Mouse (Mus musculus) C2C12 (cell line): ENCODE measurements around the gene Lcmt1. TPM values are rescaled to one million over a fixed set of nuclear protein-coding genes. Genes with fewer than 3 reads are reported as not detected.

Source experiments
- H3K27me3 ChIP-seq: one replicate; pipeline ENCODE4 v1.6.1; 2011; ENCODE audit not compliant: control insufficient read depth, insufficient read depth, insufficient read length
- H3K36me3 ChIP-seq: one replicate; pipeline ENCODE4 v1.6.1; 2011; ENCODE audit not compliant: control insufficient read depth, insufficient read depth
- H3K4me3 ChIP-seq: one replicate; pipeline ENCODE4 v1.5.1; 2011; ENCODE audit warnings: mild to moderate bottlenecking, control low read depth; ENCODE audit not compliant: poor library complexity, insufficient read depth, severe bottlenecking
- H3K79me2 ChIP-seq: one replicate; pipeline ENCODE4 v1.6.1; 2011; ENCODE audit not compliant: control insufficient read depth, insufficient read depth
- H3K79me3 ChIP-seq: one replicate; pipeline ENCODE4 v1.6.1; 2011; ENCODE audit warnings: low read depth, control low read depth
- H3ac ChIP-seq: one replicate; pipeline ENCODE3; 2011; ENCODE audit warnings: low read depth; ENCODE audit not compliant: control insufficient read depth, insufficient read length
- CEBPB ChIP-seq: IDR thresholded peaks from one replicate; pipeline ENCODE4 v1.6.1; 2011; ENCODE audit warnings: low read depth, mild to moderate bottlenecking, control low read depth, moderate library complexity
- CTCF ChIP-seq: IDR thresholded peaks from one replicate; pipeline ENCODE4 v1.5.1; 2011; ENCODE audit not compliant: control insufficient read depth, insufficient read depth, insufficient read length
- FOSL1 ChIP-seq: IDR thresholded peaks from one replicate; pipeline ENCODE4 v1.8.0; 2011; ENCODE audit warnings: mild to moderate bottlenecking, low read length; ENCODE audit not compliant: poor library complexity, insufficient read depth, severe bottlenecking
- MAX ChIP-seq: IDR thresholded peaks from one replicate; pipeline ENCODE4 v1.6.1; 2011; ENCODE audit warnings: mild to moderate bottlenecking, control low read depth
- MYOD1 ChIP-seq: IDR thresholded peaks from one replicate; pipeline ENCODE4 v1.6.1; 2011; ENCODE audit warnings: low read depth; ENCODE audit not compliant: control insufficient read depth, insufficient read length
- MYOG ChIP-seq: IDR thresholded peaks from one replicate; pipeline ENCODE4 v1.6.1; 2011; ENCODE audit not compliant: control insufficient read depth, insufficient read length; ENCODE audit errors: extremely low read depth
- USF1 ChIP-seq: IDR thresholded peaks from one replicate; pipeline ENCODE4 v1.6.1; 2011; ENCODE audit warnings: low read depth, mild to moderate bottlenecking, control low read depth, moderate library complexity
- polyA plus RNA-seq: library from polyadenylated mRNA; unstranded; fragments of >200 nt; fragmentation: generic; extraction: Trizol; gene quantifications from one replicate; pipeline ENCODE4 v1.2.1, GENCODE M21; 2012; ENCODE audit warnings: missing spikeins

Lcmt1 gene
- polyA plus RNA-seq, 1 experiment: 29.5 TPM

- H3K79me2 ChIP-seq: no peaks in the 10 kb centered on the region
- no peaks in the 10 kb centered on the region for H3K79me3 ChIP-seq
- H3K36me3 ChIP-seq: no peaks in the 10 kb centered on the region
- TF ChIP-seq USF1 (no peak), MYOG (no peak), MYOD1 (no peak), MAX (no peak), CEBPB (no peak), FOSL1 (no peak), CTCF (no peak)
- no peak overlapping the region for H3ac ChIP-seq
- H3K4me3 ChIP-seq: no peak overlapping the region
- H3K27me3 ChIP-seq: no peaks in the 10 kb centered on the region
These were observed 83.5 kb downstream of the Lcmt1 start for GRCm38 (mm10) chr7:123453066-123453465.

- Histone ChIP-seq H3K4me3 (no peak overlapping the region), H3ac (no peak overlapping the region), H3K27me3 (no peaks in the 10 kb centered on the region), H3K36me3 (no peaks in the 10 kb centered on the region), H3K79me2 (no peaks in the 10 kb centered on the region), H3K79me3 (no peaks in the 10 kb centered on the region)
- no peak for TF ChIP-seq MYOD1
- no peak for TF ChIP-seq FOSL1
- peak; percentile 89 for TF ChIP-seq CEBPB
- no peak for TF ChIP-seq CTCF
These were observed 85.5 kb downstream of the Lcmt1 start for GRCm38 (mm10) chr7:123455088-123455487.

- Histone ChIP-seq H3K36me3 (no peaks in the 10 kb centered on the region), H3K79me2 (no peaks in the 10 kb centered on the region), H3K27me3 (no peaks in the 10 kb centered on the region), H3K4me3 (no peak overlapping the region), H3K79me3 (no peaks in the 10 kb centered on the region), H3ac (no peak overlapping the region)
- TF ChIP-seq MYOG (no peak), CEBPB (no peak), MYOD1 (no peak), MAX (no peak), FOSL1 (no peak), CTCF (no peak), USF1 (no peak)
These were observed 88.7 kb downstream of the Lcmt1 start for GRCm38 (mm10) chr7:123458309-123458708.

- no peaks in the 10 kb centered on the region for H3K27me3 ChIP-seq
- no peaks in the 10 kb centered on the region for H3K36me3 ChIP-seq
- TF ChIP-seq MYOD1 (no peak), CTCF (no peak), FOSL1 (no peak), CEBPB (no peak), MAX (no peak), USF1 (no peak)
- no peaks in the 10 kb centered on the region for H3K79me3 ChIP-seq
- no peaks in the 10 kb centered on the region for H3K79me2 ChIP-seq
- no peak overlapping the region for H3K4me3 ChIP-seq
- no peak overlapping the region for H3ac ChIP-seq
These were observed 89.7 kb downstream of the Lcmt1 start for GRCm38 (mm10) chr7:123459247-123459646.

- no peaks in the 10 kb centered on the region for H3K27me3 ChIP-seq
- TF ChIP-seq MAX: no peak
- no peak for TF ChIP-seq FOSL1
- TF ChIP-seq CTCF: no peak
- no peak for TF ChIP-seq MYOG
- TF ChIP-seq USF1: no peak
- TF ChIP-seq CEBPB: no peak
- no peak for TF ChIP-seq MYOD1
- H3K79me2 ChIP-seq: no peaks in the 10 kb centered on the region
These were observed 91.7 kb downstream of the Lcmt1 start for GRCm38 (mm10) chr7:123461316-123461715.

GRCm38 (mm10) chr7:123462070-123462501, 92.5 kb downstream of the Lcmt1 start, which contains the start of gene Aqp8:
TSS of gene Aqp8 (plus strand) at chr7:123462291.
- TF ChIP-seq CEBPB (no peak), MYOG (no peak), MAX (no peak), CTCF (no peak), MYOD1 (no peak), USF1 (no peak), FOSL1 (no peak)
- no peaks in the 10 kb centered on the region for H3K79me3 ChIP-seq

More at GRCm38 (mm10) chr7:123461316-123461715, 91.7 kb downstream of the Lcmt1 start:
- Histone ChIP-seq H3K79me3 (no peaks in the 10 kb centered on the region), H3ac (no peak overlapping the region), H3K36me3 (no peaks in the 10 kb centered on the region), H3K4me3 (no peak overlapping the region)

More at GRCm38 (mm10) chr7:123462070-123462501, 92.5 kb downstream of the Lcmt1 start, which contains the start of gene Aqp8:
- H3K4me3 ChIP-seq: no peak within 1 kb of the TSS
- no peaks in the 10 kb centered on the region for H3K36me3 ChIP-seq
- no peaks in the 10 kb centered on the region for H3K27me3 ChIP-seq
- no peak within 1 kb of the TSS for H3ac ChIP-seq
- H3K79me2 ChIP-seq: no peaks in the 10 kb centered on the region
